Mouse (Mus musculus) cerebellum, postnatal 36 days (tissue): Measurements from ENCODE around the gene Wap.
"Not testable (repeated sequence)": the region's sequence is repeated elsewhere in the genome, so short reads cannot be mapped to it uniquely, and the experiment has no call there.

Experiments used
- DNase-seq, 2 experiments: peaks; one replicate each; pipeline ENCODE4 v3.0.0; 2021 to 2022; ENCODE audit warnings: mixed read lengths in 2 of 2

Gene Wap

GRCm38 (mm10) chr11:6638537-6638936 lies at the start of gene Wap:
TSS of gene Wap (minus strand) at chr11:6638637.
- no peak for DNase-seq

DNA sequence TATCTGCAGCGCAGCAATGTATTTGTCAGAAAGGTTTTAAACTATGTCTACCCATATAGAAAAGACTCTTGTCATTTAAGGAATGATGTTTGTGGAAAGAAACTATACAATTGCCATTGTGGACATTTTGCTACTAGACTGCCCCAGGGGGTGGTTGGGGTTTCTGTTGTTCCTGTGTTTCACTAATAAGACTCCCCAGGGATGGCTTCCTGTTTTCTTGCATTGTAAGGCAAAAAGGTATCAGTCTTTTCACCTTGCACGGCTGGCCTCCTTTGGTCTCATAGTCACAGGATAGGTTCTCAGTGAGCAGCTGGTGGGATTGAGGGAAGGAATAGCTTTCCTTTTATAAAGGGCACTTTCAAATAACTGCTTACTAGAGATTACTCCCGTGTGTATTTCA lies 46.3 kb upstream of the Wap start:
- DNase-seq: no peak

GRCm38 (mm10) chr11:6680397-6680818 lies 42.0 kb upstream of the Wap start:
- no peak for DNase-seq

GRCm38 (mm10) chr11:6679694-6680396 lies 41.4 kb upstream of the Wap start:
- no peak for DNase-seq

- peak; percentile 23 to 41 for DNase-seq
Observed at GRCm38 (mm10) chr11:6677530-6677929, 39.1 kb upstream of the Wap start.

DNA sequence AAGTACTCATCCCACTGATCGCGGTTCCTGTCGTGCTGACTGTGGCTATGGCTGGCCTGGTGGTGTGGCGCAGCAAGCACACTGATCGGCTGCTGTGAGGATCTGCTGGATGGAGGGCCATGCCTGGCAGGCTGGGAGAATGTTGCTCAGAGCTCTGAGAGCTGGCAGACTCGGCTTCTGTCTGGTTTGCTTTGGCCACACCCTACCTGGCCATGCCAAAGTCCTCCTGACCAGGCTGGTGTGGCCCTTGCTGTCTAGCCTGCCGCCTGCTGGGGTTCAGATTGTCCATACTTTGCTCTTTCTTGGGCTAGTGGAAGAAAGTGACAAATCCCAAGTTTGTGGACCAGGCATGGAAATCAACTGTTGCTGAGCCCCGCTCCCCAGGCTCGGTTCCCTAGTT lies 38.2 kb upstream of the Wap start:
- DNase-seq: peak in 1 of 2 experiments; percentile 2

DNA sequence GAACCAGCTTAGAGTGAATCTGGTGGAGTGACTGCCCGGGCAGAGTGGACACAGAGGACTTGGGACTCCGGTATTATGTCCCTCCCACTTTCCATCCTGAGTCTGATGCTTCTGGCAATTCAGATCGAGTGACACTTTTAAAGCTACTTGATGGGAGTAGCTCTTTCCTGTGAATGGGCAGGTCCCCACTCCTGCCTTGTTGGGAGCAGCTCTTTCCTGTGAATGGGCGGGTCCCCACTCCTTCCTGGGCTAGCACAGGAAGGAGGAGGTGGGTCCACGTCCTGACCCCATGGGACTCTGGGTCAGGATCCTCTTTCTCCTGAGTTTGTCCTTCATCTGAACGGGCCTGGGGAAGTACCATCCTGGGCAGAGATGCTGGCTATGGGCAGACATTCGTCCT lies 37.0 kb upstream of the Wap start:
- no peak for DNase-seq

- DNase-seq: no peak
Observed at GRCm38 (mm10) chr11:6674701-6675100, 36.3 kb upstream of the Wap start.

DNA sequence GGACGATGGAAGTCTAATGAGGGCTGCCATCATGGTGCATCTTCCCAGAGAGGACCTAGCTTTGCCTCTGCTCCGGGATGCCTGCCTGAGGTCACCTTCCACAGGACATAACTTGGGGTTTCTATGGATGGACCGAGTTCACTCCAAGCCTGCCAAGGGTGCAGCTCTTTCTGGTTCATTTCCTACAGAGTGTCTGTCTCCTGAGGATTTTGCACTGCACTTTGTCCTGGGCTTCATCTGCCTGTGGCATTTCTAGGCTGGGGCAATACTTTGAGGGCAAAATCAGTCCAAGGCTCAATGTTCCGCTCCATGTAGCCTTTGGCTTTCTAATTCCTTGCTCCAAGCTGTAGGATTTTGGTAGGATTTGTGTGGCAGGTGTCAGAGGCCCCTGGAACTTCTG lies 32.4 kb upstream of the Wap start:
- no peak for DNase-seq

DNA sequence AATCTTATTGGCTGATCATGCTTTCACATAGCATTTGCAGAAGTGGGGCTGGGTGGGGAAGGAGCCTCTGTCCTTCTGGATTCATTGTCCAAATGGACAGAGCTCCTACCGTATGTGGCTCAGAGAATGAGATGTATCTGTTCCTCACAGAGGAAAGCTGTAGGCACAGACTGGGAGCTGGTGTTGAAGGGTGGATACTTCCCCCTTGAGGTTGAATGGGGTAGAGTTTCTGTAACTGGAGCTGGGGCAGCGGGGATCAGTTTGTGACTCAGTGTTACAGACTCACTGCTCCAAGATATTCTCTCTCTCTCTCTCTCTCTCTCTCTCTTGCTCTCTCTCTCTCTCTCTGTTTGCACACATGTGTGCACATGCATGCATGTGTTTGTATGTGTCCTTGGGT lies 31.6 kb upstream of the Wap start:
- DNase-seq: no peak

DNA sequence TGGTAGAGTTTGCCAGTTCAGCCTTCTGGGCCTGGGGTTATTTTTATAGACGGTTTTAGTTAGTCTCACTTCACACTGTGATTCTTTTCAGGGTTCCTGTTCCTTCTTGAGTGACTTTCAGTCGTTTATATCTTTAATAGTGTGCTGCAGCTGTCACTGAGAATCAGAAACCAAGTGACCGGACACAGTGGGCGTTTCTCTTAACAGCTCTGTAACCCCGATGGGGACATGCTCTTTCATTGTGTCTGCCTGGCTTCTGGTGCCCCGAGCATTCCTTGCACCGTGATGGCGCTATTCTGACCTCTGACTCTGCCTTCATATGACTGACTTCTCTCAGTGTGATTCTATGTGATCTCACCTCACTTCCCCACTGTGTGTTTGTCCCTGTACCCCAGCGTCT lies 30.6 kb upstream of the Wap start:
- no peak for DNase-seq

GRCm38 (mm10) chr11:6666634-6667033 lies 28.2 kb upstream of the Wap start:
- no peak for DNase-seq

GRCm38 (mm10) chr11:6661206-6661605 lies 22.8 kb upstream of the Wap start:
- DNase-seq: no peak

DNA sequence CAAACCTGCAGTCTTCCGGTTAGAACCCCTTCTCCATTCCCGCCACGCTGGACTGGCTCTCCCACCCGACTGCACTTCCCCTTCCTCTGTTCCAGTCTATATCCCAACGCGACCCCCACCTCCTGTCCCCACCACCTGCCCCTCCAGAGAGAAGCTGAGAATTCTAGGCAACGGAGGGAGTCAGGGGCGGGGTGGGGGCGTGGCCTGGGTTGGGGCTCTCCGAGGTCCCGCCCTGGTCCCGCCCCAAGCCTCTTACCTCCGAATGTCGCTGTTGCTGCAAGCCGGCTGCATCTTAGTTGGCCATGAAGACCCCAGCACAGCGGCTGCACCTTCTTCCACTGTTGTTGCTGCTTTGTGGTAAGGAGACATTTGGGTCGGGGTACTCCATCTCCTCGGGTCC lies 19.8 kb upstream of the Wap start, which contains the start of gene Ramp3:
Gene Ramp3, plus strand, starts transcription at position 251 of the 400 bp plus-strand sequence.
- DNase-seq: peak; percentile 66 to 68

DNA sequence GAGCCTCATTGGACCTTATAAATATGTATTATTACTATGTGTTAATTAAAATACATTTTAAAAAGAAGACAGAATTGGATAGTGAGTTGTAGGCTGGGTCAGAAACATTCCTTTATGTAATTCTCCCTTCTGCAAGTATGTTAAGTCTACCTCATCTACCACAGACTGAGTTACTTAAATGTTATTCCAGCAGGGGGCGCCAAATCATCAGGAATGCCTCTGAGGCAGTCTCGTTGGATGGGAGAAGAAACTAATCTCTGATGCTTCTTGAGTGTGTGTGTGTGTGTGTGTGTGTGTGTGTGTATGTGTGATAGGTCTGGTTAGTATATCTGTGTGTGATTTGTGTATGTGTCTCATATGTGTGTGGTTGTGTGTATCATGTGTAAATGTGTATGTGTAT lies 16.5 kb upstream of the Wap start:
- DNase-seq: peak; percentile 83 to 95

GRCm38 (mm10) chr11:6652978-6653377 lies 14.5 kb upstream of the Wap start:
- not testable (repeated sequence) for DNase-seq

DNA sequence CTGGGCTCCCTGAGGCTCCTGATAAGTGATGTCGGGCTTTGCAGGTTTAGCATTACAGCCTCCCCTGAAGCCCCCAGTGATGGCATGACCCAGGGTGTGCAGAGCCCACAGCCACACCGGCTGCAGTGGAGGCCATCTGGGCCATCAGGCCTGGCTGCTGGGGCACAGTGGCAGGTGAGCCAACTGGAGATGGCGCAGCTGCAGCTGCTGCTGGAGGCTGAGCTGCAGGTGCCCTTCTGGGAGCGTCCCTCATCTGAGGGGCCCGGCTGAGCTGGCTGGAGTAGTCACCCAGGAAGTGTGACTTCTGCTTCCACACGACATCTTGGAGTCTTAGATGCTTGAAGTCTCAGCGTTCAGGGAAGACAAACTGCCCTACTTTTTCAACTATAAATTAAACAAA lies 12.1 kb upstream of the Wap start:
- no peak for DNase-seq

DNA sequence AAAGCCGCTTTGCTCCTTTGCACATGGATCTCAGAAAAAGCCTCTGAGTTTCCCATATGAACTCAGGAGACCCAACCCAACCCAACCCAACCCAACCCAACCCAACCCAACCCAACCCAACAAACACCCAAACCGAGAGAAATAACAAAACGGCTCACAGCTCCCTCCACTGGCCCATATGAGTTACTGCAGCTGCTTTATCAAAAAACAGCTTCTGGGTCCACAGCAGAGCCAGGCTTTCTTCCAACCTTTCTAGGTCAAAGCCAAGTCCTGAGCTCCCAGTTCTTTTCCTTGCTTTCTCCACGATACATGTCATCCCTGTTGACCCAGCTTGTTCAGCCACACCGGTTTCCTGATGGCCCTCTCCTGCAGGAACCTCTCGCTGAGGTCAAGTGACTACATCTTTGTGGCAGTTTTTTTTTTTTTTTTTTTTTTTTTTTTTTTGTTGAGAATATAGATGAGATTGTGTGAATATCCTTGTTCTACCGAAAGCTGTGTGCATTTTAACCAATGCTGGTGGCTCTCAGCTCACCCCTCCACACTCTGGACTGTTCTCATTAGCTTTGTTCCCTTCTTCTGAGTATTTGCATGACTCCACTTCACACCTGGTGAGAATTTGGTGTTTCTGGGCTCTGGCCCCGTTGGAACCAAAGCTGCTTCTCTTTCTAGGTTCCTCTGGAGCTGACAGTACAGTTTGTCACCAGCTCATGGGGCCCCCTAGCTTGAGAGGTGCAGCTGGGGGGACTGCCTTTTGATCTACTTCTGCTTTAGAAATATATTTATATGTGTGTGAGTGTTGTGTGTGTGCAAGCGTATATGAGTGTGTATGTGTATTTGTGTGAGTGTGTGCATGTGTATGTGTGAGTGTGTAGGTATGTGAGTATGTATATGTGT lies 9.6 kb upstream of the Wap start:
- no peak for DNase-seq

- no peak for DNase-seq
Observed at GRCm38 (mm10) chr11:6644566-6644965, 6.1 kb upstream of the Wap start.

- DNase-seq: no peak
Observed at GRCm38 (mm10) chr11:6639072-6639471, 635 bp upstream of the Wap start.

- DNase-seq: no peak
Observed at GRCm38 (mm10) chr11:6636150-6636549, 2.3 kb downstream of the Wap start.

DNA sequence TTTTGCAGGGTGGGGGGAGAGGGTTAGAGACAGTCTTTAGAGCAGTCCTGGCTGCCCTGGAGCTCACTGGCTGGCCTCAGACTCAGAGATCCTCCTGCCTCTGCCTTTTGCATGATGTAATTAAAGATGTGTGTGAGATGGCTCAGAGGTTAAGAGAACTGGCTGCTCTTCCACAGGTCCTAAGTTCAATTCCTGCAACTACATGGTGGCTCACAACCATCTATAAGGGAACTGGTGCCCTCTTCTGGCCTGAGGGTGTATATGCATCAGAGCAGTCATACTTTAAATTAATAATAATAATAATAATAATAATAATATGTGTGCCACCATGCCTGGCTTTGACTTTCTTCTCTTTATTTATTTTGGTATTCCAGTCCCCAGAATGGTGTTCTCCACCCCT lies 8.8 kb downstream of the Wap start:
- DNase-seq: peak; percentile 34 to 48

DNA sequence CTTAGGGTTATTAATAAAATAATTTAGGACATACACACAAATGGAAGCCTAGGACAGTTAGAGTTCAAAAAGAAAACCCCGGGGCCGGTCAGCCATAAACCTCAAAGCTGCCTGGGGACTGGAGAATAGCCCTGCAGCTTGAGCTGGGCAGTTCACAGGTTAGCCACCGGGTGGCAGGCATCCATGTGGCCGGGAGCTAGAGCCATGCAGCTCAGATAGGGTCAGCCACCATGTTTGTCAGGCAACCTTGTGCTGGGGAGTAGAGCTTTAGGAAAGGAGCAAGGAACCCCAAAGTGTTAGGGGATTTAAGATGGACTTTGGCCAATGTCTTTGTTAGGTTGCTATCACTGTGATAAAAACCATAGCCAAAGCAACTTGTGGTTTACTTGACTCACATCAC lies 9.9 kb downstream of the Wap start:
- DNase-seq: peak; percentile 48 to 56

GRCm38 (mm10) chr11:6627731-6628130 lies 10.7 kb downstream of the Wap start:
- no peak for DNase-seq
